Mouse (Mus musculus) kidney, adult 2 months (tissue): ENCODE measurements around the gene Tex44.

Source experiments
- CTCF ChIP-seq: fragments of 200-500 bp; conservative IDR thresholded peaks from 2 replicates; pipeline ENCODE4 v1.5.1; 2011; ENCODE audit warnings: low read depth, mild to moderate bottlenecking, control low read depth, low read length, moderate library complexity, mixed read lengths; ENCODE audit not compliant: insufficient read depth, insufficient read length
- POLR2A ChIP-seq: fragments of 200-500 bp; IDR thresholded peaks from one replicate; pipeline ENCODE4 v1.6.1; 2011; ENCODE audit warnings: low read depth, low read length, control low read depth

DNA sequence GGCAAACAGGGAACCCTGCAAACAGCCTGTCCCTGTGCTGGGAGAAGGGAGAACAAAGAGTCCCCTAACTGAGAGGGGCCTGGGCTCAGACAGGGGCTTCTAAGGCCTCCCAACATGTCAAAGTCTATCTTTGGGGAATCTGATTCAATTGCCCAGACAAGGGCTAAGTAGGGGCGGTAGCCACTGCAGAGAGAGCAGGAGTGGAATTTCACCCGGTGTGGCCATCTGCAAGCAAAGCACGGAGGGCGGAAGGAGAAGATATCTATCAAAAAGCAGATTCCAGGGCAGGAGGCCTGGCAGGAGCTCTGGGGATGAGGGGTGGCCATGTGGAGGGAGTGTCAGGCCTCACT lies 38.7 kb downstream of the Tex44 start:
- no peak for TF ChIP-seq CTCF
- TF ChIP-seq POLR2A, result no peak
